20 mouse cellular contexts compared by ENCODE assay signal in the genomic region with DNA sequence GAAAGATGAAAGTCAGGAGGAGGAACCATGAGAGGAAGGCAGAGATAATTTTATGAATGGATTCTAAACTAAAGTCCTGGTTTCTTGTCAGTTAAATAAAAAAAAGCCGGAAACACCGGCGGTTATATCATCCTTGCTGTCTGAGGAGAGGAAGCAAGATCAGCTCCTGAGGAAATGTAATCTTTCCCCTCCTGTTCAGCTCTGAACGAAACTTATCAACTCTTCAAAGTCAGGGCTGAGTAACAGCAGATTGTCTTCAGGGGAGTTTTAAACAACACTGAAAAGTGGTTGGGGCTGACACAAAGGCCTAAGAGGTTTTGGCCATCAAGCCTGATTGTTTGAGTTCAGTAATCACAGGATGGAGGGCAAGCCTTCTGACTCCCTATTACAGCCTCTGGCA. TPM values are rescaled to one million over a fixed set of nuclear protein-coding genes. Genes with fewer than 3 reads are reported as not detected.
DNase-seq lines count a peak whose midpoint lies in the region; ATAC-seq and TF ChIP-seq lines count a peak whose summit lies in the region.
"Had no signal": no experiment of that assay in that cellular context is flagged by ENCODE, and none has a peak within 500 bp of the region (broad histone marks: within the 10 kb centered on the region; RNA-seq: fewer than 3 reads in every experiment).

No protein-coding gene starts in this region.

- no peaks in the 10 kb centered on the region for H3K9me3 ChIP-seq in heart, postnatal 0 days (replicated peaks; ENCODE audit: control insufficient read depth, low read length)
- no peaks in the 10 kb centered on the region for H3K9me3 ChIP-seq in liver, postnatal 0 days (ENCODE audit: low read length)
- H3K9me3 ChIP-seq in liver, embryonic 11.5 days (ENCODE audit: control insufficient read depth, low read length): no peaks in the 10 kb centered on the region
- no peaks in the 10 kb centered on the region for H3K9me3 ChIP-seq in intestine, postnatal 0 days (ENCODE audit: control insufficient read depth)
- H3K9me3 ChIP-seq: midbrain, embryonic 12.5 days had no signal

- TF ChIP-seq CTCF in heart, postnatal 0 days (IDR thresholded peaks at IDR 0.05; ENCODE audit: low read depth): no peak
- no peak for TF ChIP-seq CTCF in heart, adult 2 months (IDR thresholded peaks at IDR 0.05)
- no peak for TF ChIP-seq CTCF in liver, postnatal 0 days (IDR thresholded peaks at IDR 0.05; ENCODE audit: low read depth)
- TF ChIP-seq CTCF in intestine, postnatal 0 days (IDR thresholded peaks at IDR 0.05; ENCODE audit: low read depth): no peak

- no peak overlapping the region for H3K4me3 ChIP-seq in heart, postnatal 0 days (ENCODE audit: low read depth, low read length)
- H3K4me3 ChIP-seq in heart, adult 2 months: no peak overlapping the region
- no peak overlapping the region for H3K4me3 ChIP-seq in liver, postnatal 0 days (ENCODE audit: low read depth, low read length)
- no peak overlapping the region for H3K4me3 ChIP-seq in liver, embryonic 11.5 days (ENCODE audit: low read depth, low read length)
- no peak overlapping the region for H3K4me3 ChIP-seq in intestine, postnatal 0 days (ENCODE audit: low read depth, low read length)
- H3K4me3 ChIP-seq: gastrocnemius, adult 2 months; layer of hippocampus, adult 2 months; left cerebral cortex, adult 2 months; limb, embryonic 12.5 days; midbrain, embryonic 12.5 days had no signal

- intact Hi-C loops in heart, adult 2 months (cut with DNase I): no loop called here
- intact Hi-C loops in left cerebral cortex, postnatal 14 days (cut with DNase I): no loop called here

- no peak overlapping the region for H3K4me2 ChIP-seq in heart, postnatal 0 days (ENCODE audit: low read depth, low read length)
- no peak overlapping the region for H3K4me2 ChIP-seq in liver, postnatal 0 days (ENCODE audit: low read depth, low read length)
- no peak overlapping the region for H3K4me2 ChIP-seq in liver, embryonic 11.5 days
- H3K4me2 ChIP-seq in intestine, postnatal 0 days (replicated peaks; ENCODE audit: low read depth): no peak overlapping the region
- H3K4me2 ChIP-seq: limb, embryonic 12.5 days; midbrain, embryonic 12.5 days had no signal

- no peak for DNase-seq in heart, postnatal 0 days (ENCODE audit: low spot score)
- DNase-seq in heart, adult 2 months: no peak
- DNase-seq in liver, postnatal 0 days: no peak
- DNase-seq in liver, embryonic 11.5 days (ENCODE audit: low spot score): no peak
- peak; percentile 83 for DNase-seq in MEL-GATA-1-ER (ENCODE audit: extremely low read depth, low read depth)
- no peak for DNase-seq in left cerebral cortex, postnatal 14 days (ENCODE audit: low spot score in 2 of 2)
- DNase-seq in neural tube, embryonic 10.5 days (ENCODE audit: extremely low spot score, low spot score): no peak
- DNase-seq: cerebellum, adult 11 months; cerebellum, postnatal 36 days; forebrain, postnatal 0 days; gastrocnemius, adult 2 months; heart, postnatal 36 days; lung, postnatal 10 days; thymus, postnatal 25 days had no signal

- no peaks in the 10 kb centered on the region for H3K79me2 ChIP-seq in heart, adult 2 months (replicated peaks; ENCODE audit: control insufficient read depth, insufficient read depth, low read length)

- peak overlapping the region; percentile 59; the same call in 1 of the 2 replicates for H3K27ac ChIP-seq in heart, postnatal 0 days (ENCODE audit: low read depth)
- no peak overlapping the region for H3K27ac ChIP-seq in heart, adult 2 months
- no peak overlapping the region for H3K27ac ChIP-seq in liver, postnatal 0 days (ENCODE audit: low read depth)
- H3K27ac ChIP-seq in liver, embryonic 11.5 days (ENCODE audit: low read depth, low read length): no peak overlapping the region
- H3K27ac ChIP-seq in intestine, postnatal 0 days (ENCODE audit: low read depth, low read length): peak overlapping the region; percentile 3; the same call in 1 of the 2 replicates
- H3K27ac ChIP-seq: gastrocnemius, adult 2 months; hindbrain, postnatal 0 days; layer of hippocampus, adult 2 months; left cerebral cortex, adult 2 months; limb, embryonic 12.5 days; midbrain, embryonic 12.5 days had no signal

- no peaks in the 10 kb centered on the region for H3K27me3 ChIP-seq in heart, postnatal 0 days (ENCODE audit: control insufficient read depth, insufficient read depth, low read length)
- H3K27me3 ChIP-seq in heart, adult 2 months (ENCODE audit: control insufficient read depth, insufficient read depth, low read length): no peaks in the 10 kb centered on the region
- no peaks in the 10 kb centered on the region for H3K27me3 ChIP-seq in liver, postnatal 0 days (ENCODE audit: insufficient read depth, low read length)
- H3K27me3 ChIP-seq in liver, embryonic 11.5 days (replicated peaks; ENCODE audit: control insufficient read depth, insufficient read depth, low read length): no peaks in the 10 kb centered on the region; the same call in 1 of the 2 replicates
- H3K27me3 ChIP-seq in intestine, postnatal 0 days (replicated peaks; ENCODE audit: control insufficient read depth, insufficient read depth, low read length): no peaks in the 10 kb centered on the region
- H3K27me3 ChIP-seq: limb, embryonic 12.5 days had no signal

- no peak for TF ChIP-seq EP300 in heart, postnatal 0 days (IDR thresholded peaks at IDR 0.05; ENCODE audit: low read depth)
- TF ChIP-seq EP300 in heart, adult 2 months (IDR thresholded peaks at IDR 0.05; ENCODE audit: insufficient read depth, low read depth, low read length): no peak
- TF ChIP-seq EP300 in liver, postnatal 0 days (IDR thresholded peaks at IDR 0.05; ENCODE audit: low read depth): 0 out of 2 replicates have a peak, but pooled peaks have one; percentile 12

- H3K9ac ChIP-seq in heart, postnatal 0 days (replicated peaks; ENCODE audit: low read depth, low read length): no peak overlapping the region
- no peak overlapping the region for H3K9ac ChIP-seq in heart, adult 2 months (ENCODE audit: low read depth, low read length)
- no peak overlapping the region for H3K9ac ChIP-seq in liver, postnatal 0 days (replicated peaks)
- no peak overlapping the region for H3K9ac ChIP-seq in liver, embryonic 11.5 days (ENCODE audit: low read depth, low read length)
- H3K9ac ChIP-seq in intestine, postnatal 0 days (ENCODE audit: low read depth, low read length): no peak overlapping the region
- H3K9ac ChIP-seq: forebrain, postnatal 0 days; limb, embryonic 12.5 days; midbrain, embryonic 12.5 days had no signal

- ATAC-seq in heart, postnatal 0 days (ENCODE audit: insufficient read depth, low read depth): no peak
- no peak for ATAC-seq in liver, postnatal 0 days
- no peak for ATAC-seq in liver, embryonic 11.5 days (replicated peaks; ENCODE audit: low FRiP score)
- no peak for ATAC-seq in intestine, postnatal 0 days
- ATAC-seq: forebrain, postnatal 0 days; hindbrain, postnatal 0 days had no signal

- H3K36me3 ChIP-seq in heart, postnatal 0 days (replicated peaks; ENCODE audit: control insufficient read depth, insufficient read depth, low read length): no peaks in the 10 kb centered on the region
- H3K36me3 ChIP-seq in heart, adult 2 months (ENCODE audit: control insufficient read depth, insufficient read depth, low read length): no peaks in the 10 kb centered on the region
- H3K36me3 ChIP-seq in liver, postnatal 0 days (replicated peaks; ENCODE audit: insufficient read depth, low read length): no peaks in the 10 kb centered on the region
- H3K36me3 ChIP-seq in liver, embryonic 11.5 days (ENCODE audit: control insufficient read depth, insufficient read depth, low read length): no peaks in the 10 kb centered on the region
- no peaks in the 10 kb centered on the region for H3K36me3 ChIP-seq in intestine, postnatal 0 days (ENCODE audit: control insufficient read depth, insufficient read depth)
- H3K36me3 ChIP-seq: limb, embryonic 12.5 days; midbrain, embryonic 12.5 days had no signal

- H3K4me1 ChIP-seq in heart, postnatal 0 days (ENCODE audit: control insufficient read depth, insufficient read depth): peaks cover 7% of the 10 kb centered on the region
- H3K4me1 ChIP-seq in heart, adult 2 months (ENCODE audit: control insufficient read depth, insufficient read depth, low read length): peaks cover 5% of the 10 kb centered on the region
- H3K4me1 ChIP-seq in liver, postnatal 0 days (ENCODE audit: insufficient read depth): peaks cover 6% of the 10 kb centered on the region; the same call in 1 of the 2 replicates
- H3K4me1 ChIP-seq in liver, embryonic 11.5 days (replicated peaks; ENCODE audit: control insufficient read depth, insufficient read depth, low read length): peaks cover 13% of the 10 kb centered on the region
- H3K4me1 ChIP-seq in intestine, postnatal 0 days (replicated peaks; ENCODE audit: control insufficient read depth, insufficient read depth, low read length): 0 out of 2 replicates have a peak, but pooled peaks cover 10% of the 10 kb centered on the region

- WGBS in heart, postnatal 0 days: 28% methylated on average over 4 of the region's 4 CpGs
- 30% methylated on average over 4 of the region's 4 CpGs for WGBS in heart, adult 2 months
- WGBS in liver, postnatal 0 days (ENCODE audit: insufficient replicate concordance): 22% methylated on average over 4 of the region's 4 CpGs
- WGBS in liver, embryonic 11.5 days: 17% methylated on average over 4 of the region's 4 CpGs
- 28% methylated on average over 4 of the region's 4 CpGs for WGBS in intestine, postnatal 0 days

- no peak for TF ChIP-seq POLR2A in heart, adult 2 months (IDR thresholded peaks at IDR 0.05; ENCODE audit: insufficient read depth, low read depth, low read length)

RNA-seq across cellular contexts. Expression of a gene that starts 35.3 kb away (rescaled TPM):
- 11.6 and 15.6 TPM in 2 replicates for total RNA-seq in heart, postnatal 0 days (2014; rRNA removed; ENCODE audit: low replicate concordance)
- 4.5 and 5.0 TPM in 2 replicates for polyA plus RNA-seq in heart, postnatal 0 days (2015; fragmentation: Nextera tagmentation; extraction: Ambion mirVana)
- 1 to 10 TPM; 3.8 to 4.5 TPM for total RNA-seq in heart, adult 2 months (2021)
- polyA plus RNA-seq in heart, adult 2 months (2012; rRNA removed): 3.0 and 5.1 TPM in 2 replicates
- polyA plus RNA-seq in liver, postnatal 0 days (2015; fragmentation: Nextera tagmentation; extraction: Ambion mirVana): 3.8 and 4.7 TPM in 2 replicates
- polyA plus RNA-seq in liver, embryonic 11.5 days (2014; fragmentation: Nextera tagmentation; extraction: Ambion mirVana): 26.2 and 28.3 TPM in 2 replicates
- 13.2 and 15.0 TPM in 2 replicates for polyA plus RNA-seq in intestine, postnatal 0 days (2015; fragmentation: Nextera tagmentation; extraction: Ambion mirVana)
- total RNA-seq in left cerebral cortex, postnatal 14 days (2021): 10 to 100 TPM; 25.8 to 26.4 TPM

Comparison
In these comparisons a context has a peak if more than half of its experiments do, and no peak if none do; other contexts are left out.
1. H3K27ac ChIP-seq: peak in heart, postnatal 0 days (single experiment) and intestine, postnatal 0 days (single experiment); none in heart, adult 2 months (single experiment), liver, postnatal 0 days (single experiment) and liver, embryonic 11.5 days (single experiment).